Mouse (Mus musculus) erythroblast, embryonic 14.5 days (primary cell): ENCODE data around the gene Polr3e.

Source experiments
- GATA1 ChIP-seq: IDR thresholded peaks from 2 replicates; pipeline ENCODE4 v1.6.1; 2012; ENCODE audit warnings: low read length, inconsistent platforms, mixed read lengths
- TAL1 ChIP-seq: IDR thresholded peaks from 3 replicates; pipeline ENCODE4 v1.6.1; 2012; ENCODE audit warnings: low read length, inconsistent platforms, mixed read lengths

- no peak for TF ChIP-seq GATA1
- TF ChIP-seq TAL1 = no peak
Measured at GRCm38 (mm10) chr7:120963126-120963525, 45.6 kb downstream of the Polr3e start.
